Mouse (Mus musculus) liver, postnatal 0 days (tissue): ENCODE results near the gene Mfsd8.

Source experiments
- CTCF ChIP-seq: sonication (generic); IDR thresholded peaks from 2 replicates; pipeline ENCODE4 v1.5.1; 2016; ENCODE audit warnings: antibody characterized with exemption, low read depth
- EP300 ChIP-seq: IDR thresholded peaks from 2 replicates; pipeline ENCODE4 v1.6.1; 2016; ENCODE audit warnings: antibody characterized with exemption, low read depth, mild to moderate bottlenecking

GRCm38 (mm10) chr3:40808686-40809085 lies 38.0 kb downstream of the Mfsd8 start:
- no peak for TF ChIP-seq CTCF
- no peak for TF ChIP-seq EP300
